Mouse (Mus musculus) erythroblast, embryonic 14.5 days (primary cell): ENCODE results near the gene Wdr59.

Experiments
- GATA1 ChIP-seq: IDR thresholded peaks from 2 replicates; pipeline ENCODE4 v1.6.1; 2012; ENCODE audit warnings: low read length, inconsistent platforms, mixed read lengths
- TAL1 ChIP-seq: IDR thresholded peaks from 3 replicates; pipeline ENCODE4 v1.6.1; 2012; ENCODE audit warnings: low read length, inconsistent platforms, mixed read lengths

GRCm38 (mm10) chr8:111563687-111564086 is 41.8 kb upstream of the Wdr59 start:
- TF ChIP-seq GATA1 (no peak), TAL1 (no peak)
